Mouse (Mus musculus): ENCODE data around the gene Gc. TPM values are rescaled to one million over a fixed set of nuclear protein-coding genes. Genes with fewer than 3 reads are reported as not detected.

Gene Gc
- polyA plus RNA-seq, 1 experiment from 2014 or later = 17.3 TPM

DNA sequence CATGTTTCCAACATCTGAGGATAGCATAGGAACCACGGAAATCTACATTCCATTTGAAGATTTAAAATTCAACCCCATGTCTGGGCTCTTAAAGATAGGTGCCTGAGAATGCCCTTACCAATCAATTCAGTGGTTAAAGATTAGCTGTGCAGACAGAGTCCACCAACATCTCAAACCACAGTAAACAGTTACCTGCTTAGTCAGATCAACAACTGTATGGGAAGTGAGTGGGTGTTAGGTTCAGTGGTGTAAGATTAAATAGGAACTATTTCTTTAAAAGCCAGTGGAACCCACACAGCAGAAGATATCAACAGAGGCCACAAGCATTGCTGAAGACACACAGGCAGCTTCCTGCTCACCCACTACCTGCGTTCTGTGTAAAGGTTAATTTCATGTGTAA lies 1.3 kb upstream of the Gc start:
- Histone ChIP-seq H3K4me2 (no peak overlapping the region), H3K4me1 (replicated peaks; ENCODE audit: control insufficient read depth, insufficient read depth, low read length) (no peaks in the 10 kb centered on the region), H3K4me3 (ENCODE audit: low read depth, low read length) (no peak overlapping the region), H3K9ac (ENCODE audit: low read depth, low read length) (no peak overlapping the region), H3K36me3 (ENCODE audit: control insufficient read depth, insufficient read depth, low read length) (no peaks in the 10 kb centered on the region), H3K27ac (ENCODE audit: low read depth, low read length) (no peak overlapping the region), H3K27me3 (replicated peaks; ENCODE audit: control insufficient read depth, insufficient read depth, low read length) (no peaks in the 10 kb centered on the region), H3K9me3 (ENCODE audit: control insufficient read depth, low read length) (no peaks in the 10 kb centered on the region)
- ATAC-seq (replicated peaks; ENCODE audit: low FRiP score) (0 out of 2 replicates have a peak, but pooled peaks have one; percentile 41), DNase-seq (ENCODE audit: low spot score) (no peak)
- WGBS = 50% methylated on average over 2 of the region's 2 CpGs

DNA sequence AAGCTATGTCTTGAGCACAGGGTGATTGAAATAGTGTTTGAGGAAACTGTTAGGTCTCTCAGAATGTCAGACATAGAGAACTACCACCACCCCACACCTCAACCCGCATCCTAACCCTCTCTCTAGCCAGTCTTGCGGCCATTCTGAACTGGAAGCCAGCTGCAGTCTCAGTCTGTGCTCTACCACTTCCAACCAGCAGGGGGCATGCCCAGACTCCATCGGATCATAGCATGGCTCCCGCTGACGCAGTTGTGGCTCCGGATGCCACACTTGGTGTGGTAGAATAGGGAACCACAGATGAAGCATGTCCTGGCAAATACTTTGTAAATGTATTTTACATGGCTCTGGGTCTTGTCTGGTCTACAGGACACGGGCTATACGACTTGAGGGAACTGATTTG lies 2.2 kb downstream of the Gc start:
- no peaks in the 10 kb centered on the region for H3K27me3 ChIP-seq (replicated peaks; ENCODE audit: control insufficient read depth, insufficient read depth, low read length)
- H3K4me1 ChIP-seq (replicated peaks; ENCODE audit: control insufficient read depth, insufficient read depth, low read length) = no peaks in the 10 kb centered on the region
- DNase-seq (ENCODE audit: low spot score) (peak; percentile 50), ATAC-seq (replicated peaks; ENCODE audit: low FRiP score) (0 out of 2 replicates have a peak, but pooled peaks have one; percentile 36)
- WGBS = 54% methylated on average over 8 of the region's 8 CpGs
- H3K9ac ChIP-seq (ENCODE audit: low read depth, low read length) = no peak overlapping the region
- no peak overlapping the region for H3K27ac ChIP-seq (ENCODE audit: low read depth, low read length)
- H3K36me3 ChIP-seq (ENCODE audit: control insufficient read depth, insufficient read depth, low read length) = no peaks in the 10 kb centered on the region
- H3K9me3 ChIP-seq (ENCODE audit: control insufficient read depth, low read length) = no peaks in the 10 kb centered on the region
- no peak overlapping the region for H3K4me3 ChIP-seq (ENCODE audit: low read depth, low read length)
- H3K4me2 ChIP-seq = no peak overlapping the region

- Histone ChIP-seq H3K9me3 (ENCODE audit: control insufficient read depth, low read length) (no peaks in the 10 kb centered on the region), H3K4me1 (replicated peaks; ENCODE audit: control insufficient read depth, insufficient read depth, low read length) (no peaks in the 10 kb centered on the region), H3K4me3 (ENCODE audit: low read depth, low read length) (no peak overlapping the region), H3K36me3 (ENCODE audit: control insufficient read depth, insufficient read depth, low read length) (no peaks in the 10 kb centered on the region), H3K27me3 (replicated peaks; ENCODE audit: control insufficient read depth, insufficient read depth, low read length) (no peaks in the 10 kb centered on the region), H3K4me2 (no peak overlapping the region), H3K9ac (ENCODE audit: low read depth, low read length) (no peak overlapping the region), H3K27ac (ENCODE audit: low read depth, low read length) (no peak overlapping the region)
- no peak for ATAC-seq (replicated peaks; ENCODE audit: low FRiP score)
- DNase-seq (ENCODE audit: low spot score) = no peak
Measured at GRCm38 (mm10) chr5:89450798-89451197, 6.9 kb downstream of the Gc start.

GRCm38 (mm10) chr5:89449325-89449724 lies 8.4 kb downstream of the Gc start:
- no peaks in the 10 kb centered on the region for H3K4me1 ChIP-seq (replicated peaks; ENCODE audit: control insufficient read depth, insufficient read depth, low read length)
- no peak overlapping the region for H3K27ac ChIP-seq (ENCODE audit: low read depth, low read length)
- H3K36me3 ChIP-seq (ENCODE audit: control insufficient read depth, insufficient read depth, low read length) = no peaks in the 10 kb centered on the region
- H3K4me3 ChIP-seq (ENCODE audit: low read depth, low read length) = no peak overlapping the region
- 84% methylated on average over 9 of the region's 9 CpGs for WGBS
- no peaks in the 10 kb centered on the region for H3K27me3 ChIP-seq (replicated peaks; ENCODE audit: control insufficient read depth, insufficient read depth, low read length)
- ATAC-seq (replicated peaks; ENCODE audit: low FRiP score) (no peak), DNase-seq (ENCODE audit: low spot score) (no peak)
- no peak overlapping the region for H3K9ac ChIP-seq (ENCODE audit: low read depth, low read length)
- H3K4me2 ChIP-seq = no peak overlapping the region
- H3K9me3 ChIP-seq (ENCODE audit: control insufficient read depth, low read length) = no peaks in the 10 kb centered on the region

DNA sequence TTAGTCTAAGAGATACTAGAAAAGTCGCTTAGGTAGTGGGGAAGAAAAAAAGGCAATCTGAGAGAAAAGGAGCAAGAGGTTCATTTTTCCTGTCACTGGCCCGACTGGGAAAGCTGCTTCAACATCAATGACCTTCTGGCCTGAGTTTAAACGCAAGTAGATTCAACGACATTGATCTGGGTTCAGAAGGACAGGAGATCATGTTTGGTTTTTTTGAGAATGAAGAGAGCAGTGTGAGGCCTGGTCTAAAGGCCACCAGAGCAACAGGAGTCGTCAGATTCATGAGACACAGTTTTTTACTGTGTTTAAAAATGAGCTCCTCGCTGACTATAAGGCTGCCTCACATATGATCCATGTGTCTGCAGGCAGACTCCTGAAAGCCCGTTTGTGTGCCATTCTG lies 9.7 kb downstream of the Gc start:
- H3K9ac ChIP-seq (ENCODE audit: low read depth, low read length) = no peak overlapping the region
- no peak for ATAC-seq (replicated peaks; ENCODE audit: low FRiP score)
- no peak overlapping the region for H3K4me3 ChIP-seq (ENCODE audit: low read depth, low read length)
- 53% methylated on average over 7 of the region's 7 CpGs for WGBS
- no peaks in the 10 kb centered on the region for H3K4me1 ChIP-seq (replicated peaks; ENCODE audit: control insufficient read depth, insufficient read depth, low read length)
- no peak overlapping the region for H3K27ac ChIP-seq (ENCODE audit: low read depth, low read length)
- no peak for DNase-seq (ENCODE audit: low spot score)
- H3K9me3 ChIP-seq (ENCODE audit: control insufficient read depth, low read length) = no peaks in the 10 kb centered on the region
- no peak overlapping the region for H3K4me2 ChIP-seq
- no peaks in the 10 kb centered on the region for H3K27me3 ChIP-seq (replicated peaks; ENCODE audit: control insufficient read depth, insufficient read depth, low read length)
- no peaks in the 10 kb centered on the region for H3K36me3 ChIP-seq (ENCODE audit: control insufficient read depth, insufficient read depth, low read length)

GRCm38 (mm10) chr5:89444360-89444759 lies 13.3 kb downstream of the Gc start:
- Histone ChIP-seq H3K4me2 (no peak overlapping the region), H3K9me3 (ENCODE audit: control insufficient read depth, low read length) (no peaks in the 10 kb centered on the region), H3K36me3 (ENCODE audit: control insufficient read depth, insufficient read depth, low read length) (no peaks in the 10 kb centered on the region), H3K4me1 (replicated peaks; ENCODE audit: control insufficient read depth, insufficient read depth, low read length) (no peaks in the 10 kb centered on the region), H3K27me3 (replicated peaks; ENCODE audit: control insufficient read depth, insufficient read depth, low read length) (no peaks in the 10 kb centered on the region), H3K9ac (ENCODE audit: low read depth, low read length) (no peak overlapping the region), H3K4me3 (ENCODE audit: low read depth, low read length) (no peak overlapping the region), H3K27ac (ENCODE audit: low read depth, low read length) (no peak overlapping the region)
- ATAC-seq (replicated peaks; ENCODE audit: low FRiP score) (0 out of 2 replicates have a peak, but pooled peaks have one; percentile 15), DNase-seq (ENCODE audit: low spot score) (no peak)
- 75% methylated on average over 4 of the region's 4 CpGs for WGBS

GRCm38 (mm10) chr5:89411536-89411935 lies 46.2 kb downstream of the Gc start:
- Histone ChIP-seq H3K4me1 (replicated peaks; ENCODE audit: control insufficient read depth, insufficient read depth, low read length) (no peaks in the 10 kb centered on the region), H3K4me2 (no peak overlapping the region), H3K27me3 (replicated peaks; ENCODE audit: control insufficient read depth, insufficient read depth, low read length) (no peaks in the 10 kb centered on the region), H3K36me3 (ENCODE audit: control insufficient read depth, insufficient read depth, low read length) (no peaks in the 10 kb centered on the region), H3K4me3 (ENCODE audit: low read depth, low read length) (no peak overlapping the region), H3K27ac (ENCODE audit: low read depth, low read length) (no peak overlapping the region), H3K9me3 (ENCODE audit: control insufficient read depth, low read length) (no peaks in the 10 kb centered on the region), H3K9ac (ENCODE audit: low read depth, low read length) (no peak overlapping the region)
- WGBS = 53% methylated on average over 1 of the region's 1 CpGs
- ATAC-seq (replicated peaks; ENCODE audit: low FRiP score) (no peak), DNase-seq (ENCODE audit: low spot score) (no peak)

- H3K4me3 ChIP-seq (ENCODE audit: low read depth, low read length) = no peak overlapping the region
- H3K9ac ChIP-seq (ENCODE audit: low read depth, low read length) = no peak overlapping the region
- H3K4me1 ChIP-seq (replicated peaks; ENCODE audit: control insufficient read depth, insufficient read depth, low read length) = no peaks in the 10 kb centered on the region
- no peak overlapping the region for H3K4me2 ChIP-seq
- DNase-seq (ENCODE audit: low spot score) = no peak
- no peak overlapping the region for H3K27ac ChIP-seq (ENCODE audit: low read depth, low read length)
- no peaks in the 10 kb centered on the region for H3K27me3 ChIP-seq (replicated peaks; ENCODE audit: control insufficient read depth, insufficient read depth, low read length)
- H3K9me3 ChIP-seq (ENCODE audit: control insufficient read depth, low read length) = no peaks in the 10 kb centered on the region
- H3K36me3 ChIP-seq (ENCODE audit: control insufficient read depth, insufficient read depth, low read length) = no peaks in the 10 kb centered on the region
- ATAC-seq (replicated peaks; ENCODE audit: low FRiP score) = no peak
Measured at GRCm38 (mm10) chr5:89407376-89408082, 50.2 kb downstream of the Gc start.

DNA sequence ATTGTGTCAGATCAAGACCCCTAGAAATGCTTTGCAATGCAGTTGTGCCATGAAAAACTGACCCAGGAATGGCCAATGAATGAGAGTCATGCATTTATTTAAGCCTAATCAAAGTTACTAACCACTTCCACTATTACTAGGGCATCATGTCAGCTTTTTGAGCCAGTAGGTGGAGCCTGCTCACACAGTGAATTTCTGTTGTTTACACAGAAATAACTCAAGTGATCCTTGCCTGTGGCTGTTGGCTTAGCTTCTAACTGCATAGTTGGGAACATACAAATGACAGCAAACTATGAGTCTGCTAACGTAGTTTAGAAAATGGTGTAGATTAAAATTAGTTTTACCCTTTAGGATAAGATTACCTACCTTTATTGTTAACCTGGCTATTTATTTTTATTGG lies 52.6 kb downstream of the Gc start:
- Histone ChIP-seq H3K4me1 (replicated peaks; ENCODE audit: control insufficient read depth, insufficient read depth, low read length) (no peaks in the 10 kb centered on the region), H3K9ac (ENCODE audit: low read depth, low read length) (no peak overlapping the region), H3K36me3 (ENCODE audit: control insufficient read depth, insufficient read depth, low read length) (no peaks in the 10 kb centered on the region), H3K27ac (ENCODE audit: low read depth, low read length) (no peak overlapping the region), H3K27me3 (replicated peaks; ENCODE audit: control insufficient read depth, insufficient read depth, low read length) (no peaks in the 10 kb centered on the region), H3K9me3 (ENCODE audit: control insufficient read depth, low read length) (no peaks in the 10 kb centered on the region), H3K4me2 (no peak overlapping the region), H3K4me3 (ENCODE audit: low read depth, low read length) (no peak overlapping the region)
- WGBS = 72% methylated on average over 1 of the region's 1 CpGs
- ATAC-seq (replicated peaks; ENCODE audit: low FRiP score) (no peak), DNase-seq (ENCODE audit: low spot score) (no peak)
